Mouse (Mus musculus) liver, embryonic 14.5 days (tissue): Measurements from ENCODE around the gene Hoxa7.

Experiments used
- CTCF ChIP-seq: IDR thresholded peaks from 2 replicates; pipeline ENCODE4 v1.5.1; 2016; ENCODE audit warnings: antibody characterized with exemption, low read depth, control low read depth
- EP300 ChIP-seq: IDR thresholded peaks from 2 replicates; pipeline ENCODE4 v1.6.1; 2016; ENCODE audit warnings: antibody characterized with exemption, low read depth

- TF ChIP-seq CTCF (no peak), EP300 (no peak)
Measured at GRCm38 (mm10) chr6:52176391-52176790, 45.3 kb downstream of the Hoxa7 start.
